Mouse (Mus musculus): ENCODE results near the gene Ift46.

DNA sequence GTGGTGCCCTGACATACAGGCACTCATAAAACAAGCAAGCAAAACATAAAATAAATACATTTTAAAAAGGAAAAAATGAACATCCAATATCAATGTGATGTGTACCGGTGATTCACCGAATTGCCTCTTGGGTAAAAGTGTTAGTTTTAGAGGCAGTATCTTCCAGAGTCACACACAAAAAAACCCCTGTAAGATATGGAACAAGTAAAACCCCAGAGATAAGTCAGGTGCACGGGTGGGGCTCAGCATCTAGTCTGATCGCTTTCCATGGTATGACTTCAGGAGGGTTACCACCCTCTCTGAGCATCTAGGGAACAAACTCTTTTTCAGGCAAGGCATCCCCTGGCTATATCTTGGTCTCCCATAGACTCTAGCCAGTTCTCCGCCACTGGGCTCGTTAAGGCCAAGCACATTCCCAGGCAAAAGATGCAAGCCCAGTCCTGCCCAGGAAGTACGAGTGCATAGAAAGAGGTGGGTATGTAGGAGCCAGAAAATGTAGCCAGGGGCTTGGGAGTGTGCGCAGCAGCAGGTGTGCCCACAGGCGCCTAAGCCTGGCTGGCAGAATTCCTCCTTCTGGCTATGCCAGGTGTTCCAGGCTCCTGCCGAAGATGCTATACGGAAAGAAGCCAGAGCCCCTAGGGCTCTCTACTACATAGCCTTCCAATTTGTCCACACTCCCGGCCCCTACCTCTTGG is 48.6 kb upstream of the Ift46 start:
- TF ChIP-seq GATA1 (IDR thresholded peaks at IDR 0.05; ENCODE audit: low read length) (no peak), TAL1 (IDR thresholded peaks at IDR 0.05; ENCODE audit: low read length) (no peak)

Measured in erythroblast, embryonic 14.5 days (primary cell).